Mouse (Mus musculus) MEL (cell line): ENCODE results near the gene Myl6b. TPM values are rescaled to one million over a fixed set of nuclear protein-coding genes. Genes with fewer than 3 reads are reported as not detected.

ENCODE experiments used
- DNase-seq: peaks from one replicate; pipeline ENCODE4 v3.0.0; 2011; ENCODE audit warnings: low read depth, low spot score
- H3K27ac ChIP-seq: 2 replicates; pipeline ENCODE4 v1.5.1; 2012; ENCODE audit warnings: low read depth, mild to moderate bottlenecking, control low read depth, low read length, moderate library complexity; ENCODE audit not compliant: control insufficient read depth
- H3K27me3 ChIP-seq, 2 experiments: fragments of 150-350 bp in 1 of 2; sonication (generic) in 1 of 2; 2 replicates each; pipeline ENCODE4 v1.6.1; 2012; ENCODE audit warnings: low read length in 2 of 2, mild to moderate bottlenecking in 2 of 2, improper control_type of control experiment in 1 of 2, moderate library complexity in 1 of 2; ENCODE audit not compliant: insufficient read depth in 2 of 2, control insufficient read depth in 1 of 2
- H3K36me3 ChIP-seq, 2 experiments: 2 replicates each; pipeline ENCODE4 v1.6.1; 2012 to 2014; ENCODE audit warnings: low read length in 2 of 2, improper control_type of control experiment in 1 of 2, inconsistent platforms in 1 of 2, mild to moderate bottlenecking in 1 of 2; ENCODE audit not compliant: insufficient read depth in 2 of 2, control insufficient read depth in 1 of 2
- H3K4me1 ChIP-seq, 2 experiments: fragments of 150-350 bp in 1 of 2; sonication (generic) in 1 of 2; 2 replicates each; pipeline ENCODE4 v1.6.1; 2012; ENCODE audit warnings: low read length in 2 of 2, improper control_type of control experiment in 1 of 2, mild to moderate bottlenecking in 1 of 2; ENCODE audit not compliant: insufficient read depth in 2 of 2, control insufficient read depth in 1 of 2
- H3K4me3 ChIP-seq, 2 experiments: fragments of 150-350 bp in 1 of 2; sonication (generic) in 1 of 2; 2 replicates each; pipeline ENCODE4 v1.5.1; 2012; ENCODE audit warnings: low read depth in 2 of 2, low read length in 2 of 2, mild to moderate bottlenecking in 2 of 2, moderate library complexity in 2 of 2, control low read depth in 1 of 2, improper control_type of control experiment in 1 of 2; ENCODE audit not compliant: control insufficient read depth in 1 of 2, insufficient read depth in 1 of 2
- H3K79me2 ChIP-seq: 2 replicates; pipeline ENCODE4 v1.6.1; 2012; ENCODE audit warnings: mild to moderate bottlenecking, low read length, moderate library complexity; ENCODE audit not compliant: control insufficient read depth, poor library complexity, insufficient read depth
- H3K9ac ChIP-seq: 2 replicates; pipeline ENCODE4 v1.6.1; 2012; ENCODE audit warnings: low read depth, mild to moderate bottlenecking, control low read depth, low read length, moderate library complexity; ENCODE audit not compliant: control insufficient read depth, poor library complexity, severe bottlenecking
- H3K9me3 ChIP-seq: fragments of 150-350 bp; sonication (generic); replicated peaks from 2 replicates; pipeline ENCODE4 v1.6.1; 2012; ENCODE audit warnings: mild to moderate bottlenecking, low read length, improper control_type of control experiment, moderate library complexity; ENCODE audit not compliant: insufficient read depth
- BHLHE40 ChIP-seq: IDR thresholded peaks from 2 replicates; pipeline ENCODE4 v1.6.1; 2012; ENCODE audit warnings: low read depth, mild to moderate bottlenecking, inconsistent platforms, low read length, improper control_type of control experiment, borderline replicate concordance
- ELF1 ChIP-seq: IDR thresholded peaks from 2 replicates; pipeline ENCODE4 v1.6.1; 2014; ENCODE audit warnings: low read depth, mild to moderate bottlenecking, inconsistent platforms, low read length, improper control_type of control experiment, moderate library complexity
- EP300 ChIP-seq, 2 experiments: IDR thresholded peaks; 2 replicates each; pipeline ENCODE4 v1.6.1; 2011; ENCODE audit warnings: improper control_type of control experiment in 2 of 2, low read length in 2 of 2, low read depth in 1 of 2, mild to moderate bottlenecking in 1 of 2
- ETS1 ChIP-seq: IDR thresholded peaks from 2 replicates; pipeline ENCODE4 v1.6.1; 2012; ENCODE audit warnings: low read depth, mild to moderate bottlenecking, inconsistent platforms, low read length, improper control_type of control experiment, moderate library complexity
- GATA1 ChIP-seq: IDR thresholded peaks from 2 replicates; pipeline ENCODE4 v1.6.1; 2011; ENCODE audit warnings: low read depth, low read length, improper control_type of control experiment
- HCFC1 ChIP-seq: IDR thresholded peaks from 2 replicates; pipeline ENCODE4 v1.6.1; 2012; ENCODE audit warnings: low read depth, mild to moderate bottlenecking, inconsistent platforms, low read length, improper control_type of control experiment, moderate library complexity
- MEF2A ChIP-seq: IDR thresholded peaks from 2 replicates; pipeline ENCODE4 v1.6.1; 2014; ENCODE audit warnings: low read depth, mild to moderate bottlenecking, inconsistent platforms, low read length, improper control_type of control experiment; ENCODE audit not compliant: poor library complexity, insufficient replicate concordance, severe bottlenecking; ENCODE audit errors: extremely low read depth
- MXI1 ChIP-seq: IDR thresholded peaks from 2 replicates; pipeline ENCODE4 v1.6.1; 2011; ENCODE audit warnings: mild to moderate bottlenecking, low read depth, low read length, improper control_type of control experiment
- MYB ChIP-seq: IDR thresholded peaks from 2 replicates; pipeline ENCODE4 v1.6.1; 2011; ENCODE audit warnings: mild to moderate bottlenecking, low read depth, low read length, improper control_type of control experiment
- MYC ChIP-seq: IDR thresholded peaks from 2 replicates; pipeline ENCODE4 v1.6.1; 2011; ENCODE audit warnings: low read depth, mild to moderate bottlenecking, low read length, improper control_type of control experiment, moderate library complexity
- NRF1 ChIP-seq: IDR thresholded peaks from 2 replicates; pipeline ENCODE4 v1.6.1; 2014; ENCODE audit warnings: low read depth, mild to moderate bottlenecking, inconsistent platforms, low read length, improper control_type of control experiment, moderate library complexity; ENCODE audit not compliant: poor library complexity, insufficient read depth, severe bottlenecking
- POLR2A ChIP-seq, 2 experiments: IDR thresholded peaks; 2 replicates each; pipeline ENCODE4 v1.6.1; 2011 to 2012; ENCODE audit warnings: low read length in 2 of 2, mild to moderate bottlenecking in 2 of 2, control low read depth in 1 of 2, improper control_type of control experiment in 1 of 2, low read depth in 1 of 2, moderate library complexity in 1 of 2; ENCODE audit not compliant: control insufficient read depth in 1 of 2, insufficient read depth in 1 of 2, poor library complexity in 1 of 2
- POLR2AphosphoS2 ChIP-seq: IDR thresholded peaks from 2 replicates; pipeline ENCODE4 v1.6.1; 2011; ENCODE audit warnings: low read length, improper control_type of control experiment
- RCOR1 ChIP-seq: IDR thresholded peaks from 2 replicates; pipeline ENCODE4 v1.6.1; 2012; ENCODE audit warnings: low read depth, mild to moderate bottlenecking, inconsistent platforms, low read length, improper control_type of control experiment
- TBP ChIP-seq: IDR thresholded peaks from 2 replicates; pipeline ENCODE4 v1.8.0; 2011; ENCODE audit warnings: low read depth, low read length, improper control_type of control experiment
- TCF12 ChIP-seq: IDR thresholded peaks from 2 replicates; pipeline ENCODE4 v1.6.1; 2014; ENCODE audit warnings: low read depth, mild to moderate bottlenecking, inconsistent platforms, low read length, improper control_type of control experiment, moderate library complexity
- USF1 ChIP-seq: IDR thresholded peaks from 2 replicates; pipeline ENCODE4 v1.6.1; 2014; ENCODE audit warnings: low read depth, mild to moderate bottlenecking, inconsistent platforms, low read length, improper control_type of control experiment, moderate library complexity
- ZC3H11A ChIP-seq: IDR thresholded peaks from 2 replicates; pipeline ENCODE4 v1.6.1; 2012; ENCODE audit warnings: low read depth, mild to moderate bottlenecking, inconsistent platforms, low read length, improper control_type of control experiment
- ZMIZ1 ChIP-seq: IDR thresholded peaks from 2 replicates; pipeline ENCODE4 v1.6.1; 2012; ENCODE audit warnings: low read depth, mild to moderate bottlenecking, inconsistent platforms, low read length, improper control_type of control experiment, moderate library complexity
- ZNF384 ChIP-seq: IDR thresholded peaks from 2 replicates; pipeline ENCODE4 v1.6.1; 2012; ENCODE audit warnings: low read depth, mild to moderate bottlenecking, inconsistent platforms, low read length, improper control_type of control experiment
- polyA plus RNA-seq, 2 experiments: library from polyadenylated mRNA; stranded (reverse) in 1 of 2; unstranded in 1 of 2; fragments of >175 nt in 1 of 2; fragments of >200 nt in 1 of 2; gene quantifications; 2 replicates each; pipeline versions ENCODE4 v1.2.1 to v1.2.4; 2012; ENCODE audit warnings: low replicate concordance in 2 of 2, low read depth in 1 of 2; ENCODE audit not compliant: insufficient read length in 2 of 2, insufficient read depth in 1 of 2, missing spikeins in 1 of 2
- total RNA-seq: library from RNA; depleted of rRNA; stranded (reverse); fragments of 300-350 nt; gene quantifications from 2 replicates; pipeline ENCODE4 v1.2.3, GENCODE M21; 2012

Myl6b gene
- total and polyA plus RNA-seq, 3 experiments, result 1.8 to 18.8 TPM; not detected in 1

DNA sequence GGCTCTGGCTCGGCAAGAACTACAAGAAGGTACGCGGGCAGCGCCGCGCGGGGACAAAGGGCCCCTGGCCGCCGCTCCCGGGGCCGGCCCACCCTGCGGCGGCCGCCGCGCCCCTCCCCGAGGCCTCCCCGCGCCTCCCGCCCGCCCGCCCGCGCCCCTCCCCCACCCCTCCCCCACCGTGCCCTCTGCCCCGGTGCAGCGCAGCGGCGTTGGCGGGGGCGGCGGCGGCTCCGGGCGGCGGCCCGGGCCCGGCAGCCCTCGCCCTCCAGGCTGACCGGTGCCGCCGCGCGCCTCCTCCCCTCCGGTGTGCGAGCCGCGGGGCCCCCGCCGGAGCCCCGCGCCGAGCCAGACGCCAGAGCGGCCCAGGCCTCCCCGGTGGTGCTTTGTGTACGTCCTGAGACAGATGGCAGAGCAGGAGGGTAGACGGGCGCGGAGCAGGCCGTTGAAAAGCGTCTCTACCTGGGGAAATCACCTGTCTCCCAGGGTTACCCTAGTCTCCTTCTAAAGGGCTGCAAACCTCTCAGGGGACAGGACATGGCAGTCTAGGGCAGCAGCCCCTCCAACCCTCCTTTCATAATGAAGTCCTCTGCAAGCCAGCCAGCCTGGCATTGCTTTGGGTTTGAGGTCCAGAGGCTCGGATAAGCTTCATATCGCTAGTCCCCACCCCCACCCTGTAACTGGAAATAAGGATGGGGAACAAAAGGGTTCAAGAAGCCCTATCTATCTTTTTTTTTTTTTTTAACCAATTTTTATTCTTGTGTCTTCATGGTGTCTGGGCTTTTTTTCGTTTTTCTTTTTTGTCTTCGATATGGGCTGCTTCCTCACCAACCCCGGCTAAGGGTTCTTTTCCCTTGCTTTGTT, 38.8 kb downstream of the Myl6b start:
- peak overlapping the region; percentile 97 to 98 for H3K4me3 ChIP-seq
- 0 out of 2 replicates have a peak, but pooled peaks have one; percentile 39 for TF ChIP-seq MYC
- TF ChIP-seq ELF1, result no peak
- TF ChIP-seq MXI1, result peak; percentile 18; the same call in 1 of the 2 replicates
- TF ChIP-seq MYB, result no peak
- peak; percentile 93 for TF ChIP-seq ZNF384
- TF ChIP-seq EP300 (IDR thresholded peaks at IDR 0.05; ENCODE audit: low read depth in 1 of 2, low read length in 2 of 2), result peak; percentile 17 to 56; a peak in 1 of 4 replicates
- no peak for TF ChIP-seq USF1
- TF ChIP-seq NRF1, result no peak
- no peak for TF ChIP-seq ZC3H11A
- TF ChIP-seq POLR2A (IDR thresholded peaks at IDR 0.05; ENCODE audit: control insufficient read depth in 1 of 2, insufficient read depth in 1 of 2, low read depth in 1 of 2, low read length in 2 of 2, poor library complexity in 1 of 2), result peak; percentile 18 to 51; a peak in 1 of 4 replicates
- TF ChIP-seq TCF12, result peak; percentile 60; the same call in 1 of the 2 replicates
- TF ChIP-seq GATA1, result no peak
- TF ChIP-seq HCFC1, result peak; percentile 40; the same call in 1 of the 2 replicates
- TF ChIP-seq RCOR1, result 0 out of 2 replicates have a peak, but pooled peaks have one; percentile 38
- TF ChIP-seq POLR2AphosphoS2, result peak; percentile 38; the same call in 1 of the 2 replicates
- TF ChIP-seq ETS1, result no peak
- 0 out of 2 replicates have a peak, but pooled peaks have one; percentile 29 for TF ChIP-seq BHLHE40
- no peak for TF ChIP-seq MEF2A
- TF ChIP-seq TBP, result peak; percentile 73
- TF ChIP-seq ZMIZ1, result no peak
- TF ChIP-seq, all 39 proteins: peak for 11
- Histone ChIP-seq H3K27me3 (no peaks in the 10 kb centered on the region), H3K79me2 (peaks cover 21% of the 10 kb centered on the region), H3K4me1 (peaks cover 5 to 17% of the 10 kb centered on the region in 2 experiments; a peak in 3 of 4 replicates), H3K27ac (peak overlapping the region; percentile 95), H3K9me3 (no peaks in the 10 kb centered on the region), H3K36me3 (peaks cover 7% of the 10 kb centered on the region in 2 experiments), H3K9ac (peak overlapping the region; percentile 99)
- peak; percentile 80 for DNase-seq
